Mouse (Mus musculus): ENCODE measurements around the gene Lrrtm4.
A peak's percentile ranks its signal among the peaks of the same experiment; 100 is the strongest.

Lrrtm4 gene

GRCm38 (mm10) chr6:80018765-80019164 lies at the start of gene Lrrtm4:
TSS of gene Lrrtm4 (plus strand) at chr6:80018877.
- DNase-seq: peak; percentile 11 to 19

GRCm38 (mm10) chr6:80019189-80019860 lies 648 bp downstream of the Lrrtm4 start:
- DNase-seq: peak in 1 of 2 experiments; percentile 1

- DNase-seq: peak in 1 of 2 experiments; percentile 2
Observed at GRCm38 (mm10) chr6:80019861-80020230, 1.2 kb downstream of the Lrrtm4 start.

- DNase-seq: no peak
Observed at GRCm38 (mm10) chr6:80056849-80057248, 38.2 kb downstream of the Lrrtm4 start.

GRCm38 (mm10) chr6:80078001-80078400 lies 59.3 kb downstream of the Lrrtm4 start:
- no peak for DNase-seq

GRCm38 (mm10) chr6:80079290-80079689 lies 60.6 kb downstream of the Lrrtm4 start:
- DNase-seq: no peak

GRCm38 (mm10) chr6:80094909-80095308 lies 76.2 kb downstream of the Lrrtm4 start:
- DNase-seq: no peak

GRCm38 (mm10) chr6:80105343-80105742 lies 86.7 kb downstream of the Lrrtm4 start:
- no peak for DNase-seq

- no peak for DNase-seq
Observed at GRCm38 (mm10) chr6:80105843-80106242, 87.2 kb downstream of the Lrrtm4 start.

- DNase-seq: no peak
Observed at GRCm38 (mm10) chr6:80126419-80126818, 107.7 kb downstream of the Lrrtm4 start.

- DNase-seq: no peak
Observed at GRCm38 (mm10) chr6:80162585-80162984, 143.9 kb downstream of the Lrrtm4 start.

- no peak for DNase-seq
Observed at GRCm38 (mm10) chr6:80181916-80182315, 163.2 kb downstream of the Lrrtm4 start.

- no peak for DNase-seq
Observed at GRCm38 (mm10) chr6:80182353-80182752, 163.7 kb downstream of the Lrrtm4 start.

GRCm38 (mm10) chr6:80185489-80186113 lies 166.9 kb downstream of the Lrrtm4 start:
- no peak for DNase-seq

- no peak for DNase-seq
Observed at GRCm38 (mm10) chr6:80186791-80187190, 168.1 kb downstream of the Lrrtm4 start.

GRCm38 (mm10) chr6:80209476-80209875 lies 190.8 kb downstream of the Lrrtm4 start:
- no peak for DNase-seq

GRCm38 (mm10) chr6:80210281-80210680 lies 191.6 kb downstream of the Lrrtm4 start:
- no peak for DNase-seq

- no peak for DNase-seq
Observed at GRCm38 (mm10) chr6:80261595-80261994, 242.9 kb downstream of the Lrrtm4 start.

GRCm38 (mm10) chr6:80263972-80264371 lies 245.3 kb downstream of the Lrrtm4 start:
- peak; percentile 2 to 4 for DNase-seq

GRCm38 (mm10) chr6:80264584-80264983 lies 245.9 kb downstream of the Lrrtm4 start:
- no peak for DNase-seq

GRCm38 (mm10) chr6:80265746-80266145 lies 247.1 kb downstream of the Lrrtm4 start:
- no peak for DNase-seq

- DNase-seq: no peak
Observed at GRCm38 (mm10) chr6:80286968-80287367, 268.3 kb downstream of the Lrrtm4 start.

GRCm38 (mm10) chr6:80301871-80302270 lies 283.2 kb downstream of the Lrrtm4 start:
- DNase-seq: no peak

GRCm38 (mm10) chr6:80303568-80303967 lies 284.9 kb downstream of the Lrrtm4 start:
- DNase-seq: no peak

GRCm38 (mm10) chr6:80328391-80328790 lies 309.7 kb downstream of the Lrrtm4 start:
- no peak for DNase-seq

Data from kidney, postnatal 4 days (tissue).